Mouse (Mus musculus): Measurements from ENCODE around the gene Nlrp3. TPM values are rescaled to one million over a fixed set of nuclear protein-coding genes. Genes with fewer than 3 reads are reported as not detected.

Gene Nlrp3
- total and polyA plus RNA-seq, 3 experiments, result 0.33 to 0.55 (median 0.45) TPM

DNA sequence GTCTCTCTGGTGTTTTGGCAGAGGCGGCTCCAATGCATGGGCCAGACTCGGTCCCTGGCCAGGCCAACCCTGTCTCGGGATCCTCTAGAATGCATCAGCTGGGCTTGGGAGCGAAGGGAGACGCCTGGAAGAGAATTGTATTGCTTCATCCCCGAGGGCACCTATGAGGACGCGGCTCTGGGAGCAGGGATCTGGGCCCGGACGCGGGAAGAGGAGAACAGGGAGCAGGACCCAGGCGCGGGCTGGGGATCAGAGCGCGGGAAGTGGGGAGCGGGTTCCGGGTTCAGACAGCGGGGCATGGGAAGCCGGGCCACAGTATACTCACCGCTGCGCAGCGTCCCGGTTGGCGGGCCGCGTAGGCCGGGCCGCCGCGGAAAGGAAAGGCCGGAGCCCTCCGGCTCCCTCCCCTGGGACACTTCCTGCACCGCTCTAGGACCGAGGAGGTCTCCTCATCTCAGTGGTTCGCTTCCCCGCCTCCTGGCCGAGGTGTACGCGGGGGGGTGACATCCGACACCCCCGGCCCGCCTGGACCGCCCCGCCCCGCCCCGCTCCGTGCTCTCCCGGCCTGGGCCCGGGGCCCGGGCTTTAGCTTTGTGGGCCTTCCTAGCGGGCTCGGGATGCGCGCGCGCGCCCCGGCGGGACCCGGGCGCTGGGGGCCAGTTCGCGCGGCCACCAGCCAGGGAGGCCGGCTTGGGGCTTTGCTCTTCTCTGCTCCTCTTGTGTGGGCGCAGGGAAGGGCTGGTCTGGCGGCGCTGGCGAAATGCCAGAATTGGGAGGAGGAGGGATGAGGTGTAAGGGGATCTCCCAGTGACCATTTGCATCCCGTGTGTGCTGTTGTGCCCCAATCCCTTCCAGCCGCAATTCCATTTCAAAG is 35.3 kb upstream of the Nlrp3 start:
- peak overlapping the region; percentile 97 for H3K9ac ChIP-seq (ENCODE audit: low read depth, low read length)
- H3K27me3 ChIP-seq (ENCODE audit: control insufficient read depth, insufficient read depth, low read length), result no peaks in the 10 kb centered on the region
- no peaks in the 10 kb centered on the region for H3K79me2 ChIP-seq (replicated peaks; ENCODE audit: control insufficient read depth, insufficient read depth, low read length)
- no peaks in the 10 kb centered on the region; the same call in 1 of the 2 replicates for H3K36me3 ChIP-seq (ENCODE audit: control insufficient read depth, insufficient read depth, low read length)
- peak overlapping the region; percentile 93 for H3K4me3 ChIP-seq
- 1% methylated on average over 71 of the region's 71 CpGs for WGBS
- peaks cover 1% of the 10 kb centered on the region; the same call in 1 of the 2 replicates for H3K4me1 ChIP-seq (ENCODE audit: control insufficient read depth, insufficient read depth, low read length)
- intact Hi-C loops (cut with DNase I), result no loop called here
- peak; percentile 29; the same call in 1 of the 2 replicates for TF ChIP-seq POLR2A (IDR thresholded peaks at IDR 0.05; ENCODE audit: insufficient read depth, low read depth, low read length)
- no peak for TF ChIP-seq CTCF (IDR thresholded peaks at IDR 0.05)
- peak; percentile 48; the same call in 1 of the 2 replicates for TF ChIP-seq EP300 (IDR thresholded peaks at IDR 0.05; ENCODE audit: insufficient read depth, low read depth, low read length)
- DNase-seq, result peak; percentile 93
- peak overlapping the region; percentile 91 for H3K27ac ChIP-seq

DNA sequence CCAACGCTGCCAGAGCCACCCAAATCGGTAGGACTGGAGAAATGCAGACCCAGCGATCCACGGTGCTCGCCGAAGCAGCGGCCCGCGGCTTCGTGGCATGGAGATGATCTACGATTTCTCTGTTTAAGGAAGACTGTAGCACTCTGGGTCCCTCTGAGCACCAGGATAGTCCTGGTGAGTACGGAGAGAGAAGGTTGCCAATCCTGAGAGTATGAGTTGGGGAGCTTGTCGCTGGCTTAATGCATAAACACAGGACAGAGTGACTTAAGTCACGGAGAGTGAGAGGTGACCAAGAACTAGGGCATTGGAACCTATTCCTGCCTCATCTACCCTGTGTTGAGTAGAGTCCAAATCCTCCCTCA is 34.7 kb upstream of the Nlrp3 start:
- intact Hi-C loops (cut with DNase I), result no loop called here
- no peaks in the 10 kb centered on the region for H3K27me3 ChIP-seq (ENCODE audit: control insufficient read depth, insufficient read depth, low read length)
- peaks cover 1% of the 10 kb centered on the region; the same call in 1 of the 2 replicates for H3K4me1 ChIP-seq (ENCODE audit: control insufficient read depth, insufficient read depth, low read length)
- DNase-seq, result no peak
- peak overlapping the region; percentile 91 for H3K27ac ChIP-seq
- no peak for TF ChIP-seq EP300 (IDR thresholded peaks at IDR 0.05; ENCODE audit: insufficient read depth, low read depth, low read length)
- TF ChIP-seq POLR2A (IDR thresholded peaks at IDR 0.05; ENCODE audit: insufficient read depth, low read depth, low read length), result no peak
- TF ChIP-seq CTCF (IDR thresholded peaks at IDR 0.05), result no peak
- H3K9ac ChIP-seq (ENCODE audit: low read depth, low read length), result peak overlapping the region; percentile 97
- H3K4me3 ChIP-seq, result peak overlapping the region; percentile 93
- no peaks in the 10 kb centered on the region for H3K79me2 ChIP-seq (replicated peaks; ENCODE audit: control insufficient read depth, insufficient read depth, low read length)
- H3K36me3 ChIP-seq (ENCODE audit: control insufficient read depth, insufficient read depth, low read length), result no peaks in the 10 kb centered on the region; the same call in 1 of the 2 replicates
- 2% methylated on average over 14 of the region's 14 CpGs for WGBS

DNA sequence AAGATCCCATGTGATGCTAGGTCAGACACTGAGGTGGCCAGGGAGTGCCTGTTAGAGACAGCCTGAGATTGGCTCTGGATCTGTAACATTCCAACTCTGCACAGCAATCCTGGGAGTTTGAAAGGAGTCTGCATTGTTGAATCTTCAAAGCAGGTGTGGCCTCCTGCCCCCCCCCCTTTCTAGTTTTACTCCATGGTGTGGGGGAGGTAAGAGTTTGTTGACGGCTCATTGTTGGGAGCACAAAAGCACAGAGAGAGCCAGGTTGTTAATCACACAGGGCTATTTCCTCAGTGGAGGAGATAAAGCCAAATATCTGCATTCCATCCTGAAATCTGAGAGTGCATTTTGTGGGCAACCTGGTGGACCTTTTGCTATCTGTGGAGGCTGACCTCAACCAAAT is 29.8 kb upstream of the Nlrp3 start:
- no peaks in the 10 kb centered on the region for H3K36me3 ChIP-seq (ENCODE audit: control insufficient read depth, insufficient read depth, low read length)
- 48% methylated on average over 1 of the region's 1 CpGs for WGBS
- peaks cover 1% of the 10 kb centered on the region; the same call in 1 of the 2 replicates for H3K4me1 ChIP-seq (ENCODE audit: control insufficient read depth, insufficient read depth, low read length)
- H3K27me3 ChIP-seq (ENCODE audit: control insufficient read depth, insufficient read depth, low read length), result no peaks in the 10 kb centered on the region
- TF ChIP-seq CTCF (IDR thresholded peaks at IDR 0.05), result no peak
- no peak for TF ChIP-seq POLR2A (IDR thresholded peaks at IDR 0.05; ENCODE audit: insufficient read depth, low read depth, low read length)
- no peak for TF ChIP-seq EP300 (IDR thresholded peaks at IDR 0.05; ENCODE audit: insufficient read depth, low read depth, low read length)
- no peak overlapping the region for H3K27ac ChIP-seq
- no peaks in the 10 kb centered on the region for H3K79me2 ChIP-seq (replicated peaks; ENCODE audit: control insufficient read depth, insufficient read depth, low read length)
- no peak overlapping the region for H3K9ac ChIP-seq (ENCODE audit: low read depth, low read length)
- no peak overlapping the region for H3K4me3 ChIP-seq
- intact Hi-C loops (cut with DNase I), result no loop called here
- no peak for DNase-seq

DNA sequence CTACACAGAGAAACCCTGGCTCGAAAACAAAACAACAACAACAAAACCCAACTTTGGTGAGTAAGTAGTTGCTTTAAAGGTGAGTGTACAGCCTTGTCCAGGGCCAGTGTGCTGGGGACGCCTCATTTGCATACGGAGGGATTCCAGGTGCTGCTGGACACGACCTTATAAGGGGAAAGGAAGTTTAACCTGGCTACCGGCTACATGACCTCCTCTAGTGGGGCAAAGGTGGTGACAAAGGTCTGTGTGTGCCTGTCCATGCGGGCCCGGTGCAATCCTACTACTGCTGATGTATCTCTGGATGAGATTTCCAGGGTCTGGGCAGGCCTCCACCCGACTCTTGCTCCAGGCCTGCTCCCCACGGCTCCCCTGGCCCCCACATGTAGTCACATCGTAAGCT is 28.6 kb upstream of the Nlrp3 start:
- intact Hi-C loops (cut with DNase I), result no loop called here
- 87% methylated on average over 10 of the region's 10 CpGs for WGBS
- TF ChIP-seq EP300 (IDR thresholded peaks at IDR 0.05; ENCODE audit: insufficient read depth, low read depth, low read length) (no peak), CTCF (IDR thresholded peaks at IDR 0.05) (no peak), POLR2A (IDR thresholded peaks at IDR 0.05; ENCODE audit: insufficient read depth, low read depth, low read length) (no peak)
- DNase-seq, result no peak
- no peaks in the 10 kb centered on the region for H3K27me3 ChIP-seq (ENCODE audit: control insufficient read depth, insufficient read depth, low read length)
- H3K9ac ChIP-seq (ENCODE audit: low read depth, low read length), result no peak overlapping the region
- no peaks in the 10 kb centered on the region for H3K79me2 ChIP-seq (replicated peaks; ENCODE audit: control insufficient read depth, insufficient read depth, low read length)
- no peaks in the 10 kb centered on the region for H3K36me3 ChIP-seq (ENCODE audit: control insufficient read depth, insufficient read depth, low read length)
- no peaks in the 10 kb centered on the region; the same call in 1 of the 2 replicates for H3K4me1 ChIP-seq (ENCODE audit: control insufficient read depth, insufficient read depth, low read length)
- no peak overlapping the region for H3K4me3 ChIP-seq
- H3K27ac ChIP-seq, result no peak overlapping the region

DNA sequence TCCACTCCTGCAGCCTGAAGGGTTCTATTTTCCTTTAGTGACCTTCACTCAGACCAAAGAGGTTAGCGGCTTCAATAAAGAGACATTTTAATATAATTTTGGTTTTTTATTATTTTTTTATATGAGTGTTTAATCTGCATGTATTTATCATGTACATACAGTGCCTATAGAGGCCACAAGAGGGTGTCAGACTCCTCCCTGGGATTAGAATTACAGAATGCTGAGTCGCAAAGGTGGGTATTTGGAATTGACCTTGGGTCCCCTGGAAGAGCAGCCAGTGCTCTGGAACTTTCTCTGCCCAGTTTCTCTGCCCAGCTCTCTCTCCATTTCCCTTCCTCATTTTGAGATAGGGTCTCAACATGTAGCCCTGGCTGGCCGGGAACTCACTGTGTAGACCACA is 27.8 kb upstream of the Nlrp3 start:
- Histone ChIP-seq H3K36me3 (ENCODE audit: control insufficient read depth, insufficient read depth, low read length) (no peaks in the 10 kb centered on the region), H3K27ac (no peak overlapping the region), H3K4me3 (no peak overlapping the region), H3K27me3 (ENCODE audit: control insufficient read depth, insufficient read depth, low read length) (no peaks in the 10 kb centered on the region), H3K79me2 (replicated peaks; ENCODE audit: control insufficient read depth, insufficient read depth, low read length) (no peaks in the 10 kb centered on the region), H3K9ac (ENCODE audit: low read depth, low read length) (no peak overlapping the region), H3K4me1 (ENCODE audit: control insufficient read depth, insufficient read depth, low read length) (no peaks in the 10 kb centered on the region; the same call in 1 of the 2 replicates)
- intact Hi-C loops (cut with DNase I), result no loop called here
- 67% methylated on average over 3 of the region's 3 CpGs for WGBS
- no peak for DNase-seq
- TF ChIP-seq EP300 (IDR thresholded peaks at IDR 0.05; ENCODE audit: insufficient read depth, low read depth, low read length), result no peak
- TF ChIP-seq CTCF (IDR thresholded peaks at IDR 0.05), result peak; percentile 36
- no peak for TF ChIP-seq POLR2A (IDR thresholded peaks at IDR 0.05; ENCODE audit: insufficient read depth, low read depth, low read length)

DNA sequence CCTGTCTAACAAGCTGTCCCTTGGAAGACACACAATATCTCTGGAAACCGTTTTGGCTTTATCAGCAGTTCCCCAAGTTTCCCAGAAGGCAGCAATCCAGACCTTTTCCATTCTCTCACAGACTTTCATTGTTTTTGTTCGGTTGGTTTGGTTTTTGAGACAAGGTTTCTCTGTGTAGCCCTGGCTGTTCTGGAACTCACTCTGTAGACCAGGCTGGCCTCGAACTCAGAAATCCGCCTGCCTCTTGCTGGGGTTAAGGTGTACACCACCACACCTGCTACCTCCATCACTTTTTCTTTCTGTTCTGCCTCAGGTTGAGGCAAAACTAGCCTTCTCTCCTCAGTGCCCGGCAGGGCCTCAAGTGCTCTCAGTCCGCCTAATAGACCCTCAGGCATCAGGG is 27.0 kb upstream of the Nlrp3 start:
- Histone ChIP-seq H3K27ac (no peak overlapping the region), H3K27me3 (ENCODE audit: control insufficient read depth, insufficient read depth, low read length) (no peaks in the 10 kb centered on the region), H3K9ac (ENCODE audit: low read depth, low read length) (no peak overlapping the region), H3K4me1 (ENCODE audit: control insufficient read depth, insufficient read depth, low read length) (no peaks in the 10 kb centered on the region; the same call in 1 of the 2 replicates), H3K79me2 (replicated peaks; ENCODE audit: control insufficient read depth, insufficient read depth, low read length) (no peaks in the 10 kb centered on the region), H3K36me3 (ENCODE audit: control insufficient read depth, insufficient read depth, low read length) (no peaks in the 10 kb centered on the region), H3K4me3 (no peak overlapping the region)
- TF ChIP-seq CTCF (IDR thresholded peaks at IDR 0.05) (no peak), POLR2A (IDR thresholded peaks at IDR 0.05; ENCODE audit: insufficient read depth, low read depth, low read length) (no peak), EP300 (IDR thresholded peaks at IDR 0.05; ENCODE audit: insufficient read depth, low read depth, low read length) (no peak)
- intact Hi-C loops (cut with DNase I), result no loop called here
- DNase-seq, result no peak
- WGBS, result 43% methylated on average over 6 of the region's 6 CpGs

Measured in heart, adult 2 months (tissue).